10 mouse cellular contexts compared by ENCODE assay signal in genomic region chr15:10951951-10952759, GRCm38 (mm10). TPM values are rescaled to one million over a fixed set of nuclear protein-coding genes. Genes with fewer than 3 reads are reported as not detected.
DNase-seq lines count a peak whose midpoint lies in the region; ATAC-seq and TF ChIP-seq lines count a peak whose summit lies in the region.
"Had no signal": no experiment of that assay in that cellular context is flagged by ENCODE, and none has a peak within 500 bp of the region (broad histone marks: within the 10 kb centered on the region; RNA-seq: fewer than 3 reads in every experiment).

Gene C1qtnf3, plus strand, starts transcription at chr15:10952332.

- no peak for TF ChIP-seq CTCF in ES-Bruce4 (IDR thresholded peaks at IDR 0.05; ENCODE audit: low read depth, low read length)

- no peak within 1 kb of the TSS for H3K27ac ChIP-seq in ES-Bruce4 (ENCODE audit: insufficient read depth, low read length)
- H3K27ac ChIP-seq in ES-E14 (ENCODE audit: insufficient read depth, low read depth, low read length, poor library complexity, severe bottlenecking), result no peak within 1 kb of the TSS
- H3K27ac ChIP-seq in limb, embryonic 10.5 days, result no peak within 1 kb of the TSS
- H3K27ac ChIP-seq in liver, embryonic 11.5 days (ENCODE audit: low read depth, low read length), result no peak within 1 kb of the TSS

- no peak for TF ChIP-seq POLR2A in ES-Bruce4 (IDR thresholded peaks at IDR 0.05; ENCODE audit: insufficient read depth, low read length)

- ATAC-seq in liver, embryonic 11.5 days (replicated peaks; ENCODE audit: low FRiP score), result no peak

- intact Hi-C loops in gastrocnemius, postnatal 14 days (cut with DNase I; ENCODE audit: low total_unique reads), result no loop called here

- no peaks in the 10 kb centered on the region; the same call in 1 of the 2 replicates for H3K27me3 ChIP-seq in ES-Bruce4 (ENCODE audit: control insufficient read depth, insufficient read depth, low read length, poor library complexity, severe bottlenecking)
- H3K27me3 ChIP-seq in limb, embryonic 10.5 days (ENCODE audit: low read depth, poor library complexity, severe bottlenecking), result no peaks in the 10 kb centered on the region
- no peaks in the 10 kb centered on the region for H3K27me3 ChIP-seq in liver, embryonic 11.5 days (replicated peaks; ENCODE audit: control insufficient read depth, insufficient read depth, low read length)

- no peak for DNase-seq in ES-E14 (ENCODE audit: low read depth, low spot score)
- DNase-seq in gastrocnemius, postnatal 14 days, result peak; percentile 29
- peak; percentile 38 for DNase-seq in limb, embryonic 10.5 days (ENCODE audit: low spot score)
- DNase-seq in thymus, postnatal 4 days, result no peak
- DNase-seq in right cerebral cortex, postnatal 25 days, result no peak
- DNase-seq in liver, embryonic 11.5 days (ENCODE audit: low spot score), result no peak
- DNase-seq in left cerebral cortex, adult 9 months (ENCODE audit: low spot score in 2 of 2), result no peak
- DNase-seq: adrenal gland, postnatal 14 days had no signal

- no peak within 1 kb of the TSS for H3K9ac ChIP-seq in ES-Bruce4 (ENCODE audit: low read depth, poor library complexity, severe bottlenecking)
- H3K9ac ChIP-seq in ES-E14 (ENCODE audit: insufficient read depth, low read depth, low read length, poor library complexity, severe bottlenecking), result no peak within 1 kb of the TSS
- H3K9ac ChIP-seq in liver, embryonic 11.5 days (ENCODE audit: low read depth, low read length), result no peak within 1 kb of the TSS

- H3K36me3 ChIP-seq in ES-Bruce4 (ENCODE audit: control insufficient read depth, insufficient read depth, low read length, poor library complexity, severe bottlenecking) (no peaks in the 10 kb centered on the region), ES-E14 (ENCODE audit: control insufficient read depth, insufficient read depth, low read length, poor library complexity, severe bottlenecking) (no peaks in the 10 kb centered on the region)
- H3K36me3 ChIP-seq in limb, embryonic 10.5 days, result no peaks in the 10 kb centered on the region
- no peaks in the 10 kb centered on the region for H3K36me3 ChIP-seq in liver, embryonic 11.5 days (ENCODE audit: control insufficient read depth, insufficient read depth, low read length)

- no peak within 1 kb of the TSS for H3K4me2 ChIP-seq in liver, embryonic 11.5 days

- in situ Hi-C loops in ES-E14 (cut with MboI; ENCODE audit: low sequenced_read_pairs in 2 of 2, unreplicated experiment in 2 of 2), result no loop called here

- H3K4me1 ChIP-seq in ES-Bruce4 (ENCODE audit: control insufficient read depth, insufficient read depth, low read length) (no peaks in the 10 kb centered on the region), ES-E14 (ENCODE audit: control insufficient read depth in 2 of 2, insufficient read depth in 2 of 2, low read length in 2 of 2, poor library complexity in 1 of 2) (0 out of 4 replicates have a peak, but pooled peaks cover 0 to 1% of the 10 kb centered on the region in 2 experiments)
- H3K4me1 ChIP-seq in limb, embryonic 10.5 days, result peaks cover 7% of the 10 kb centered on the region; the same call in 1 of the 2 replicates
- no peaks in the 10 kb centered on the region for H3K4me1 ChIP-seq in liver, embryonic 11.5 days (replicated peaks; ENCODE audit: control insufficient read depth, insufficient read depth, low read length)

- no peak for TF ChIP-seq EP300 in ES-Bruce4 (IDR thresholded peaks at IDR 0.05; ENCODE audit: insufficient read depth, low read depth, low read length)

- H3K4me3 ChIP-seq in ES-Bruce4 (ENCODE audit: low read depth, low read length) (peak within 1 kb of the TSS; percentile 28), ES-E14 (ENCODE audit: insufficient read depth in 1 of 2, low read depth in 1 of 2, low read length in 2 of 2, poor library complexity in 1 of 2, severe bottlenecking in 1 of 2) (peak within 1 kb of the TSS; percentile 4 to 26; a peak in 3 of 4 replicates)
- H3K4me3 ChIP-seq in limb, embryonic 10.5 days, result no peak within 1 kb of the TSS
- no peak within 1 kb of the TSS for H3K4me3 ChIP-seq in liver, embryonic 11.5 days (ENCODE audit: low read depth, low read length)

- no peaks in the 10 kb centered on the region for H3K9me3 ChIP-seq in ES-Bruce4 (replicated peaks; ENCODE audit: control insufficient read depth, insufficient read depth, low read length, poor library complexity, severe bottlenecking)
- no peaks in the 10 kb centered on the region for H3K9me3 ChIP-seq in ES-E14 (ENCODE audit: control insufficient read depth, insufficient read depth, low read depth, low read length)
- H3K9me3 ChIP-seq in limb, embryonic 10.5 days (replicated peaks), result no peaks in the 10 kb centered on the region
- no peaks in the 10 kb centered on the region for H3K9me3 ChIP-seq in liver, embryonic 11.5 days (ENCODE audit: control insufficient read depth, low read length)

- WGBS in limb, embryonic 10.5 days, result 76% methylated on average over 23 of the region's 23 CpGs
- WGBS in liver, embryonic 11.5 days, result 78% methylated on average over 23 of the region's 23 CpGs

TF ChIP-seq in ES-E14, 5 proteins besides CTCF, POLR2A, EP300 and RAD21:
- no peak for TF ChIP-seq HCFC1 (IDR thresholded peaks at IDR 0.05; ENCODE audit: borderline replicate concordance, insufficient read depth, low read length)
- no peak for TF ChIP-seq ZC3H11A (IDR thresholded peaks at IDR 0.05; ENCODE audit: borderline replicate concordance, low read depth, low read length)
- no peak for TF ChIP-seq MAFK (IDR thresholded peaks at IDR 0.05; ENCODE audit: insufficient read depth, low read depth, low read length)
- TF ChIP-seq ZNF384 (IDR thresholded peaks at IDR 0.05; ENCODE audit: low read depth, low read length), result no peak

RNA-seq across cellular contexts. Expression of gene C1qtnf3, which starts in this region (rescaled TPM):
- polyA plus RNA-seq in ES-Bruce4 (2011; ENCODE audit: insufficient read depth, insufficient read length, low read depth, missing spikeins), result not detected in 2 replicates
- total RNA-seq in ES-E14 (2012; rRNA removed), result 0.45 TPM in 1 of 2 replicates, not detected in the other
- 10 to 100 TPM; 16.1 to 22.9 TPM for total RNA-seq in gastrocnemius, postnatal 14 days (2021)
- polyA plus RNA-seq in limb, embryonic 10.5 days (2016; fragmentation: Nextera tagmentation; extraction: Ambion mirVana), result 1.7 and 3.3 TPM in 2 replicates
- 0.69 and 0.96 TPM in 2 replicates for polyA plus RNA-seq in liver, embryonic 11.5 days (2014; fragmentation: Nextera tagmentation; extraction: Ambion mirVana)
- total RNA-seq: heart, adult 18-20 months had no signal

Comparison
In these comparisons a context has a peak if more than half of its experiments do, and no peak if none do; other contexts are left out.
1. RNA of gene C1qtnf3 (total RNA-seq): 16.1 to 22.9 TPM in gastrocnemius, postnatal 14 days; 0.45 TPM in ES-E14; every median in the first group is over 10 times any median in the second.
2. H3K4me3 ChIP-seq: peak in ES-Bruce4 (single experiment) and ES-E14 (2 of 2); none in limb, embryonic 10.5 days (single experiment) and liver, embryonic 11.5 days (single experiment).
3. DNase-seq: peak in gastrocnemius, postnatal 14 days (single experiment) and limb, embryonic 10.5 days (single experiment); none in ES-E14 (single experiment), thymus, postnatal 4 days (single experiment), right cerebral cortex, postnatal 25 days (single experiment), liver, embryonic 11.5 days (single experiment) and left cerebral cortex, adult 9 months (0 of 2).